Mouse (Mus musculus) activated CD4-positive, CD25-positive, alpha-beta regulatory T cell, adult 4 months (primary cell): ENCODE data around the gene Banp. TPM values are rescaled to one million over a fixed set of nuclear protein-coding genes. Genes with fewer than 3 reads are reported as not detected.

Experiments
- ATAC-seq: one replicate; pipeline ENCODE4 v1.8.0; 2017
- polyA plus RNA-seq, 2 experiments: library from polyadenylated mRNA; unstranded; fragments of 100-300 nt; shearing (Covaris generic); gene quantifications; one replicate each; pipeline ENCODE4 v1.2.1; 2017

Gene Banp
- polyA plus RNA-seq, 2 experiments from 2014 or later: 24.3 to 30.2 TPM

GRCm38 (mm10) chr8:121952122-121952521 lies 2.6 kb downstream of the Banp start:
- ATAC-seq: no peak

- ATAC-seq: no peak
Measured at GRCm38 (mm10) chr8:121952800-121953199, 3.2 kb downstream of the Banp start.

- ATAC-seq: no peak
Measured at GRCm38 (mm10) chr8:121953821-121954545, 4.4 kb downstream of the Banp start.

GRCm38 (mm10) chr8:121954981-121955555 lies 5.5 kb downstream of the Banp start:
- no peak for ATAC-seq

GRCm38 (mm10) chr8:121955825-121956500 lies 6.4 kb downstream of the Banp start:
- no peak for ATAC-seq

DNA sequence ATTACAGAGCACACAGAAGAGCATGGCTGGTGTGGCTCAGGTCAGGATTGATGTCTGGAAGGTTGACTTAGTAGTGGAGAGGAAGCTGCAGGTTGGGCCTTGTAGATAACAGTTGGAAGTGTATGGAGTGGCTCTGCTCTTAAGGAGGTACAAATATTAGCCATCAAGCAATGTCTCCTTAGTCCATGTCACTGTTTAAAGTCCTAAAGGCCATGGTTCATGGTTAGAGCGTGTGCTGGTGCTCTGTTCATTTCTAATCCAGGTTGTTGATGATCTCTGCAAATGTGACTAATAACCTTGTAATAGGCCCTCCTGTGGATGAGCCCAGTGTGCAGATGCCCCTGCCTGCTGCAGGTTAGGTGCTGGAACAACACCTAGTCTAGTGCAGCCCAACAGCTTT lies 8.8 kb downstream of the Banp start:
- no peak for ATAC-seq

DNA sequence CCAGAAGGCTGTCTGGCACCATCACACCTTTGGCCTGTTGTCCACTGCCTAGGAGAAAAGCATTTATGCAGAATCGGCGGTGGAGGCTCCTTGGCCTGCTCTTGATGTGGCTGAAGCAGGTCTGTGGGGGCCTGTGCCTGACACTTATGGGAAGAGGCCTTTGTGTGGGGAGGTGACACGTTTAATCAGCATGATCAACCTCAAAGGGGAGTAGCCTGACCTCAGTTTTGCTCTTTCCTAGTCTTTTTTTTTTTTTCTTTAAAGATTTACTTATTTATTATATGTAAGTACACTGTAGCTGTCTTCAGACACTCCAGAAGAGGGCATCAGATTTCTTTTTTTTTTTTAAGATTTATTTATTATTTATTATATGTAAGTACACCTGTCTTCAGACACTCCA lies 13.3 kb downstream of the Banp start:
- no peak for ATAC-seq

DNA sequence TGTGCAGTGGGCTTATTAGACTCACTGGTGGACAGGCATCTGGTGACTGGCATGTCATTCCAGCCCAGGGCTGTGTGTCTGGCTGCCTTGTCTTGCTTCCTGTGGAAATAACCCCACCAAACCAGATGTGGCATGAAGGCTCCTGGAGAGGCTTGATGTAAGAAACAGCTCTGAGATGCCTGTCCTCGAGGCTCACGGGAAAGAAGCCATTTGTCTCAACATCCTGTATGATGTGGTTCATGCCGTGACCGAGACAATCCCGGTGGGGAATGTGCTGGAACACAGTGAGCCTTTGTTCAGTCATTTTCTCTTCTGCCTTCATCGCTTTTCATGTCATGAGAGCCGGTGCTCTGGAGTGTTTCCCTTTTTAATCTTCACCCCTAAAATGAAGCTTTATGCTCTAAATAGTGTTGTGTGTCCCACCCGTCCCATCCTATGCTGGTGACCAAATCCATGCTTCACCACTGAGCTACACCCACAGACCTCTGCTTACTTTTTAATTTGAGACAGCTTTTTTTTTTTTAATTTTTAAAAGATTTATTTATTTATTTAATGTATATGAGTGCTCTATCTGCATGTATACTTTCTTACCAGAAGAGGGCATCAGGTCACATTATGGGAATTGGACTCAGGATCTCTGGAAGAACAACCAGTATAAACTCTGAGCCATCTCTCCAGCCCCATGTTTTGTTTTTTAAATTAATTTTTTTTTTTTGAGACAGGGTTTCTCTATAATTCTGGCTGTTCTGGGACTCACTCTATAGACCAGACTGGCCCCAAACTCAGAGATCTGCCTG lies 15.4 kb downstream of the Banp start:
- ATAC-seq: no peak

DNA sequence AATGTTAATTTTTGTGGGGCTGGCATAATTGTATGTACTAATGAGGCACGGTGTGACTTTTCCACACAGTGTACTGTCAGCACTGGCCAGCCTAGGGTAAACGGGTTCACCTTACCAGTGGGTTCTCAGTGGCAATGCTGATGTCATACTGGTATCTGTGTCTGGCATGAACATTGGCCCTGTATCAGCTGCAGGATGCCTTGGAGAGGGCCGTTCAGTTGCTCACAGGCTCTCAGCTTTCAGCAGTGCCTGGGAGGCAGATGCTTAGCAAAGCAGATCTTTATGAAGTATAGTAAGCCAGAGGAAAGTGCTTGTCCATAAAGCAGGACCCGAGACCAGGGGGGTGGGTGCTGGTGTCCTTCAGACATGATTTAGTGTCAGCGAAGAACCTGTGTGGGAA lies 16.6 kb downstream of the Banp start:
- no peak for ATAC-seq

GRCm38 (mm10) chr8:121966714-121967448 lies 17.3 kb downstream of the Banp start:
- no peak for ATAC-seq

GRCm38 (mm10) chr8:121967977-121968376 lies 18.4 kb downstream of the Banp start:
- no peak for ATAC-seq

DNA sequence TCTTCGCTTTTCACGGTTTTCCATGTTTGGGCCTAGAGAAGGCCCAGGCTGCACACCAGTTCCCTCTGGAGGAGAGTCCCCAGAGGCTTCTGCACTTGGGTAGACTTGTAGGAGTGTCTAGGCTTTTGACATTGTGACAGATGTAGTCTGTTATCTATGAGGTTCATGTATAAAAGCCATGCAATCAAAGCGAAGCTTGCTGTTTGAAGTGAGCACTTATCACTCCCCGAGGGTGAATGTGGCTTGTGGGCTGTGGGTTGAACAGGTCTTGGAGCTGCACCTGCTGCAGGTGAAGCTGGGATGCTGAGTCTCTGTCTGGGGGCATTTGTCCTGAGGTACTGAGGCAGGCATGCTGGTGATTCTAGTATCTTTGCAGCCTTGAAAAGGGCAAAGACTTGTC lies 19.0 kb downstream of the Banp start:
- no peak for ATAC-seq

DNA sequence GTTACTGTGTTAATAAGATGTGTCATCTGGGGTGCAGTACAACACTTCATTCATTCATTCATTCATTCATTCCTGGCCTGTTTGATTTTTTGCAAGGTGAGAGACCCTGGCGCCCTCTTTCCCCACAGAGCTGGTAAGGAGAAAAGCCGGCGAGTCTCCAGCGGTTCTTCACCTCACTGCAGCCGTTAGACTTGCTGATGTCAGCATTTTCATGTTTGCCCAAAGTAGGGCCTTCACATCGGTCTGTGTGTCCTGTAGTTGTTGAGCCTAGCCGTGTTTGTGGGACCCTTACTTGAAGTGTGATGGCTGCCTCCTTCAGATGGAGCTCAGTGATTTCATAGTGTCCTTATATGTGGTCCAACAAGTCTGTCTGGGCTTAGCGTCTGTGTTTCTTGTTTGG lies 20.7 kb downstream of the Banp start:
- ATAC-seq: no peak

GRCm38 (mm10) chr8:121971488-121972058 lies 22.0 kb downstream of the Banp start:
- ATAC-seq: no peak

- no peak for ATAC-seq
Measured at GRCm38 (mm10) chr8:121973906-121974305, 24.4 kb downstream of the Banp start.

DNA sequence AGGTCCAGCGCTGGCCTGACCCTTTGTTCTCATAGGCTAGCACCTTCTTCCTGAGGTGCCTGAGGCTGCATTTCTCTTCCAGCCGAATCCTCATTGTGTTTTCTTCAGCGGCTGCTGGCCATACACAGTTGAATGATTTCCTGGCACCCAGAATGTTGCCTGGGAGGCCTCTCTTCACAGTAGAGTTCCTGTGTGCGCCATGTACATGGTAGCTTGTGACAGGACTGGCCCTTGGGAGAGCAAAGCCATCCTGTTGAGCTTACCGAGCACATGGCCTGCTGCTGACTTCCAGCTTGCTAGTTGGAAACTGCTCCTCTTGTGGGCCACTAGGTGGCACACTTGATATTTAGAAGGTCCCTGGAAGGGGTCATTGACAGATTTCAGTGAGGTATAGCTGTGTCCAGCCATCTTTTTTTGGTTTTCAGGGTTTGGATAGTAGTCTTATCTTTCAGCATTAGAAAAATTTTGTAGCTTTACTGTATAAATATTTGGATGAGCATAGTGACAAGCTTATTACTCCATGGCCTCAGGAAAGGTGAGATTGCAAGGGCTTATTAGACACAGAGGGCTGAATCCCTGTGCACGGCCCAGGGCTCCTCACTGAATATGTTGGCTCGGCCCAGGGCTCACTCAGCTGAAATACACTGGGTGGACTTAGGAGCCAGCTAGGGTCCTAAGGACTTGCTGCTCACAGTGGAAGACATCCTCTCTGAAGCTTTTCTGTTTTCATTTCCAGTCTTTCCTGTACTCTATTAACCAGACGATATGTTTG lies 28.5 kb downstream of the Banp start:
- no peak for ATAC-seq

DNA sequence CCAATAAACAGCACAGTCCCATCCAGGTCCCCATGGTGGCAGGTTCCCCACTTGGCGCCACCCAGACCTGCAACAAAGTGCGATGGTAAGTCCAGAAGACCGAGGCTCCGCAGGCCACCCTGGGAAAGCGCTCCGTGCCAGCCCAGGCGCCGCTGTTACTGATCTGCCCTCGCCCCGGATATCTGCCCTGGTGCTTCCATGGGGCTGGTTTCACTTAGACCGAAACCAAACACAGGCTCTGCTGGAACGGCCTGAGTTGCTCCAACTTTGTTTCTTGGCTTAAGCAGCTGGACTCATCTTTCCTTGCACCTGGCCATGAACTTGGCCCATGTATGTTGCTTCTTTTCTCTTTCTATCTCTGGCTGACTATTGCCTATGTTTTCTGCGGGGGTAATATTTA lies 29.1 kb downstream of the Banp start:
- ATAC-seq: no peak

- no peak for ATAC-seq
Measured at GRCm38 (mm10) chr8:121980792-121981519, 31.4 kb downstream of the Banp start.

DNA sequence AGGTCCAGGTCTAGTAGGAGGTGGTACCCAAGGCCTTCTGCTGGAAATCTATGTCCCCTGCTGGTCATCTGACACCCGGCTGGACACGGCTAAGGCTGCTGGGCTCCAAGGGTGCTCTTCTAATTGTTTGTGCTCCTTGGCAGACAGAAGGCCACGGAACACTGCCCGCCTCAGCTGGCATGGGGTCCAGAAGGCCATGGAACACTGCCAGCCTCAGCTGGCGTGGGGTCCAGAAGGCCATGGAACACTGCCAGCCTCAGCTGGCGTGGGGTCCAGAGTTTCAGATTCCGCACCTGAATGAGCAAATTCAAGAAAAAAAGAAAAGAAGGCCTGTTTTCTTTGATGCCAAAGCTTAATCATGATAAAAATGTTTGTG lies 32.0 kb downstream of the Banp start:
- no peak for ATAC-seq

DNA sequence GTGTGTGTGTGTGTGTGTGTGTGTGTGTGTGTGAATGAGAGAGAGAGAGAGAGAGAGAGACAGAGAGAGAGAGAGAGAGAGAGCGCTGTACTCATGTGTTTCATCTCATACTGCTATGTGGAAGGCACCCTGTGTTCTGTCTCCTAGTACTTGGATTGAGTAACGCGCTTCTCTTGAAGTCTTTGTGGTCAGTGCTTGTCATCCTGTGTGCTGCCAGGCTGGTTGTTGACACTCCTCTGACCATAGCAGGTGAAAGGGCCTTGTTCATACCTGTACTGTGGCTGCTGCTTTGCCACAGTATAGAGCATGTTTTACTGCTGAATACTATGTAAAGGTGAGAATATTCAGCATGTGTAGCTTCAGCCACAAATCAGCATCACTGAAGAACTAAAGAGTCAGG lies 36.1 kb downstream of the Banp start:
- ATAC-seq: no peak

DNA sequence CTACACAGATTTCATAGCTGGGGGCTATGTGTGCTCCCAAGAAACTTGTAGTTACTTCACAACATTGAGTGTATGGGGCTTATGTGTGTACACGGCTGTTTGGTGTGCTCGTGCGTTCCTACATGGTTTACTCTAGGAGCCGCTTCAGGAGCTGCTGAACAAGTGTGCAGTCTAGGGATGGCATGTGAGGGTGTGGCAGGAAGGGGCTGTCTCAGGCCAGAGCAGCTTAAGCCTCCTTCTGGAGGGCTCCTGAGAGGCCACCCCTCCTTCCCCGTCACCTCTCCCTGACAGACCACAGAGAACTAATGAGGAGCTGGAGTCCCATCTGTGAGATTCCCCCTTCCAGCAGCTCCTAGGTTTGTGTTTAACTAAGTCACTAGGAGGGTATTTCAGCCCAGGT lies 38.3 kb downstream of the Banp start:
- ATAC-seq: no peak
